Mouse (Mus musculus): Measurements from ENCODE around the gene Atic. TPM values are rescaled to one million over a fixed set of nuclear protein-coding genes. Genes with fewer than 3 reads are reported as not detected.

The Atic gene
- polyA plus RNA-seq, 1 experiment from 2014 or later, result 29.4 TPM

DNA sequence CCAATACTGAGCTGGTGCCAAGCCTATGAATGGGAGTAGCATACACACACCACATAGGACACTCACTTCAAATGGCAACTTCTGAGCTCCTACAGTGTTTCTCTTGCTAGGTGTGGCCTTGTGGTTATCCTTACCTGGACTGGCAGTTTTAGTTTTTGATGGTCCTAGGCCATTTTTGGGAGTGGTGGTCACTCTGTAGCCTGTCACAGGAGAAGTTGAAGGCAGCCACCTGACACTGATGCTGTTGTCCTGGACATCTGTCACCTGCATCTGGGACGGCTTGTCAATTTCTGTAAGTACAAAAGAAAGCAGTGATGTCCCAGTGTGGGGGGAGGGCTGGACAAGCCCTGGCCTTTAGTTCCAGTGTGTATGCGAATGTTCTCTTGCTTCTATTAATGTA lies 48.8 kb downstream of the Atic start:
- H3K9me3 ChIP-seq, result no peaks in the 10 kb centered on the region
- H3K27ac ChIP-seq, result no peak overlapping the region
- no peaks in the 10 kb centered on the region for H3K4me1 ChIP-seq
- no peak overlapping the region for H3K4me3 ChIP-seq
- 88% methylated on average over 2 of the region's 2 CpGs for WGBS
- no peak overlapping the region for H3K9ac ChIP-seq
- H3K4me2 ChIP-seq, result no peak overlapping the region
- no peaks in the 10 kb centered on the region for H3K27me3 ChIP-seq (replicated peaks)
- no peak for ATAC-seq (replicated peaks)
- no peaks in the 10 kb centered on the region for H3K36me3 ChIP-seq (replicated peaks)

DNA sequence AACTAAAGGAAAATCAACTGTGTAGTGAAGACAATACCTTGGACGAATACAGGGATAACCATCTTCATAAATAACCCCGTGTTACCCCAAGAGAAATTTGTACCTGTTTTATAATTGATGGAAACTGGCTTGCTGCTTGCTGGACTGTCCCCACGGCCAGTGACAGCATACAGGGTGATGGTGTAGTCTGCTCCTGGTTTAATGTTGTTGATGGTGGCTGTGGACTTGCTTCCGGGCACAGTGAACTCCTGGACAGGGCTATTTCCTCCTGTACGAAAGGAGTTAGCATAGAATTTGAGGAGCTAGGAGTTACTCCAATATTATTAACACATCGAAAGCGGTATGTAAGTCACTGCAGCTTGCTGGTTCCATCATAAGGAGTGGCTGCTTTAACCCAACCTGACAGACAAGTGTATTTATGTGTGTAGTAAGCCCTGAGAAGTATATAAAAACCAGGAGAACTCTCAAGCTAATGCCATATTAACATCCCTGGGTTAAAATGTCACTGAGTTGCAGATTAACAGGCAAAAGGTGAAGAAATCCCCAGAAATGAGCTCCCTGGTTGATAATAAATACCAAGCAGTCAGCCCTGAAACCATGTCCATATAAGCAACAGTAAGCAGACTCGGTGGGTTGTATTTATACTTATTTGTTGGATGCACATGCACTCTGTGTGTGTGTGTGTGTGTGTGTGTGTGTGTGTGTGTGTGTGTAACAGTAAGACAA lies 49.8 kb downstream of the Atic start:
- no peaks in the 10 kb centered on the region for H3K4me1 ChIP-seq
- H3K36me3 ChIP-seq (replicated peaks), result no peaks in the 10 kb centered on the region
- no peak overlapping the region for H3K27ac ChIP-seq
- H3K4me2 ChIP-seq, result no peak overlapping the region
- ATAC-seq (replicated peaks), result no peak
- 93% methylated on average over 8 of the region's 8 CpGs for WGBS
- H3K27me3 ChIP-seq (replicated peaks), result no peaks in the 10 kb centered on the region; the same call in 1 of the 2 replicates
- H3K4me3 ChIP-seq, result no peak overlapping the region
- no peaks in the 10 kb centered on the region for H3K9me3 ChIP-seq
- H3K9ac ChIP-seq, result no peak overlapping the region

DNA sequence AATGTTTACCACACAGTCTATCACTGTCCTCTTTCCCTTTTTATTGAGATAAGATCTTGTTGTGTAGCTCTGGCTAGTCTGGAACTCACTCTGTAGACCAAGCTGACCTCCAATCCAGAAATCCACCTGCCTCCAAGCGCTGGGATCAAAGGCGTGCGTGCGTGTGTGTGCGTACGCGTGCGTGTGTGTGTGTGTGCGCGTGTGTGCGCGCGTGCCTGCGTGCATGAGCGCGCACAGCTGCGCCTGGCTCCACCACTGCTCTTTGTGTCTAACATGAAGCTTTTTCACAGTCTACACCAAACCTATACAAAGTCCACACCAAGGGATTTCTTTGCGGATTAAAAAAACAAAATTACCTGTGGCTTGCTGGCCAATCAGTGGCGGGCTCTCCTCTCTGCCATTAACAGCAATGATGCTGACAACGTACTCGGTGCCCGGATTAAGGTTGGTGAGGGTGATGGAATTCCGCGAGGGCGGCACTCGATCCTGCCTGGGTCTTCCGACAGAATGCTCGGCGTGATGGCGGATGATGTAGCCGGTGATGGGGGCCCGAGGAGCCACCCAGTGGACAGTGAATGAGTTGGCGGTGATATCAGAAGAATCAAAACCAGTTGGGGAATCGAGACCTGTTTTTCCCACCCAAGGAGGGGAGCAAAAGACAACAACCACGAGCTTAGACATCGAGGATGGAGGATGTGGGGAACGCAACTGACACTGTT lies 52.3 kb downstream of the Atic start:
- H3K27me3 ChIP-seq (replicated peaks), result no peaks in the 10 kb centered on the region; the same call in 1 of the 2 replicates
- no peaks in the 10 kb centered on the region for H3K9me3 ChIP-seq
- no peak overlapping the region for H3K4me2 ChIP-seq
- H3K36me3 ChIP-seq (replicated peaks), result no peaks in the 10 kb centered on the region
- WGBS, result 97% methylated on average over 37 of the region's 37 CpGs
- no peak for ATAC-seq (replicated peaks)
- peaks cover 4% of the 10 kb centered on the region; the same call in 1 of the 2 replicates for H3K4me1 ChIP-seq
- no peak overlapping the region for H3K4me3 ChIP-seq
- H3K27ac ChIP-seq, result no peak overlapping the region
- no peak overlapping the region for H3K9ac ChIP-seq

DNA sequence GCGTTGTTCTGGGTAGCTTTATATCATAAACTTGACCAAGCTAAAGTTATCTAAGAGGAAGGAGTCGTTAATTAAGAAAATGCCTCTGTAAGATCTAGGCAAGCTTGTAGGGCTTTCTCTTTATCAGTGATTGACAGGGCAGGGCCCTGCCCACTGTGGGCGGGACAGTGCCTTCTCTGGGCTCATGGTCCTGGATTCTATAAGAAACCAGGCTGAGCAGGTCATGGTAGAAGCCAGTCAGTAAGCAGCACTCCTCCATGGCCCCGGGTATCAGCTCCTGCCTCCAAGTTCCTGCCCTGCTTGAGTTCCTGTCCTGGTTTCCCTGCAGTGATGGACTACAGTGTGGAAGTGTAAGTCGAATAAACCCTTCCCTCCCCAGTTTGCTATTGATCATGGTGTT lies 53.0 kb downstream of the Atic start:
- WGBS, result 93% methylated on average over 5 of the region's 5 CpGs
- Histone ChIP-seq H3K9ac (no peak overlapping the region), H3K4me3 (no peak overlapping the region), H3K36me3 (replicated peaks) (no peaks in the 10 kb centered on the region), H3K27ac (no peak overlapping the region), H3K9me3 (no peaks in the 10 kb centered on the region), H3K27me3 (replicated peaks) (no peaks in the 10 kb centered on the region; the same call in 1 of the 2 replicates), H3K4me1 (peaks cover 11% of the 10 kb centered on the region), H3K4me2 (no peak overlapping the region)
- no peak for ATAC-seq (replicated peaks)

DNA sequence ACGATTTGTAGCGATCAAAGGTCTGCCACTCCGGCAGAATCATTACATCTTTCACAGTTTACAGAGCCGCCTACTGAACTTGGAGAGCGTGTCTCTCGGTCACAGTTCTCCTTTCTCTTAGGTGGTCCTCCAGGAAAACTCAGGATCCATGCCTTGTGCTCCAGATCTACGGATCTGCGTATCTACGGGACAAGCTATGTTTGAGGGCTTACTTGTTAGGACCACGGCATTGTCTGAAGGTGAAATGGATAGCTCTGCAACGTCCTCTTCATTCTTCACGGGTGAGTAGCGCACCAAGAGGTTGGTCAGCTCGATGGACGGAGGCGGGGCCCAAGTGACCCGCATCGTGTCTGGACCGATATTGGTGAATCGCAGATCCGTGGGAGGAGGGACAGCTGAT lies 55.3 kb downstream of the Atic start:
- Histone ChIP-seq H3K9ac (no peak overlapping the region), H3K27me3 (replicated peaks) (no peaks in the 10 kb centered on the region; the same call in 1 of the 2 replicates), H3K36me3 (replicated peaks) (no peaks in the 10 kb centered on the region), H3K4me3 (no peak overlapping the region), H3K4me1 (peaks cover 17% of the 10 kb centered on the region), H3K27ac (no peak overlapping the region), H3K9me3 (no peaks in the 10 kb centered on the region), H3K4me2 (no peak overlapping the region)
- 97% methylated on average over 21 of the region's 21 CpGs for WGBS
- ATAC-seq (replicated peaks), result no peak

DNA sequence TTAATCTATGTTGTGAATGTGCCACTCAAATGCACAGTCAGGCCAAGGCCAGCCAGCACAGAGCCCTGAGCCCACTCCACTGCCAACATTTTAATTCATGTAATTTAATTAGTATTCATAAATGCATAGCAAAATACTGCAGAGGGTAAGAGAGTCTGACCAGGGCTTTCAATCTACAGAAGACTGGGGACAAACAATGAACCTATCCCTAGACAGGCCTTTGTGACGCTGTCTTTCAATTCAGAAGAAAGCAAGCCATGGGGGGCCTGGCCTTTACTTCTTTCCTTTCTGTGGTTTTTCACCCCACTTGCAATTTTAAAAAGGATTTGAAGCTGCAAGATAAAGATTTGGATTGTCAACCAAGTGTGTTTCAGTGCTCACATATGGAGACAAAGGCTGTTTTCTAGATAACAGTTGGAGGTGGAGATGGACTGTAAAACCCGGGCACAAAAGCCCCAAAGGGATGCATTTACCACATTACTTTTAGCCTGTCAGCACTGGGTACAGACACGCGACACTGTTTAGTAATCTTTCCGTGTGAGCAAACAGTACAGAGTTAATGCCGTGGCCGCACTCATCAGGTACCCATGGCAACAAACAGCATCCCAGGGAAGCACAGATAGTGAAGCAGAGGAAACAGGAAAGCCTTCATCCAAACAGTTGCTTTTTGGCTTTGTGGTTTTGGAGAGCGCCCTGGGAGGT lies 57.7 kb downstream of the Atic start:
- H3K9me3 ChIP-seq, result no peaks in the 10 kb centered on the region
- H3K36me3 ChIP-seq (replicated peaks), result no peaks in the 10 kb centered on the region
- no peak overlapping the region for H3K4me3 ChIP-seq
- H3K4me1 ChIP-seq, result peaks cover 17% of the 10 kb centered on the region
- 16% methylated on average over 8 of the region's 8 CpGs for WGBS
- H3K9ac ChIP-seq, result no peak overlapping the region
- peak overlapping the region; percentile 68 for H3K27ac ChIP-seq
- H3K27me3 ChIP-seq (replicated peaks), result no peaks in the 10 kb centered on the region; the same call in 1 of the 2 replicates
- H3K4me2 ChIP-seq, result peak overlapping the region; percentile 17
- peak; percentile 96 for ATAC-seq (replicated peaks)

DNA sequence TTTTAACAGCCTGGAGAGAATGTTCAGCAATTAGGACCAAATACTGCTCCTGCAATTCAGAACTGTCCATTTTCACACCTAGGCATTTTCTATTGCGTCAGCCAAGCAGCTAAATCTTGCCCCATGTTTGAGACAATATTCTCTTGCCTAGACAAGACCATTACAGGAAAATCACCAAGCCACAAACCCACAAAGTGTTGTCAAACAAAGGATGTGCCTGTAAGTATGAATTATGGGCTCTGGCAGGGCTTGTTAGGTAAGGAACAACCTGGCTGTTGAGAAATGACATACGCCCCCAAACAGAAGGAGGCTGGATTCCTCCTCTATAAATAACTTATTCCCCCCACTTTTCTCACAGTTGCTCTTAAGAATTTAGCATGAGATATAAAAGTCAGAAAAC lies 64.6 kb downstream of the Atic start:
- H3K9ac ChIP-seq, result no peak overlapping the region
- H3K4me2 ChIP-seq, result no peak overlapping the region
- H3K4me3 ChIP-seq, result no peak overlapping the region
- no peaks in the 10 kb centered on the region for H3K4me1 ChIP-seq
- H3K36me3 ChIP-seq (replicated peaks), result no peaks in the 10 kb centered on the region
- H3K27me3 ChIP-seq (replicated peaks), result 0 out of 2 replicates have a peak, but pooled peaks cover 6% of the 10 kb centered on the region
- no peak for ATAC-seq (replicated peaks)
- 98% methylated on average over 2 of the region's 2 CpGs for WGBS
- H3K27ac ChIP-seq, result no peak overlapping the region
- H3K9me3 ChIP-seq, result no peaks in the 10 kb centered on the region

DNA sequence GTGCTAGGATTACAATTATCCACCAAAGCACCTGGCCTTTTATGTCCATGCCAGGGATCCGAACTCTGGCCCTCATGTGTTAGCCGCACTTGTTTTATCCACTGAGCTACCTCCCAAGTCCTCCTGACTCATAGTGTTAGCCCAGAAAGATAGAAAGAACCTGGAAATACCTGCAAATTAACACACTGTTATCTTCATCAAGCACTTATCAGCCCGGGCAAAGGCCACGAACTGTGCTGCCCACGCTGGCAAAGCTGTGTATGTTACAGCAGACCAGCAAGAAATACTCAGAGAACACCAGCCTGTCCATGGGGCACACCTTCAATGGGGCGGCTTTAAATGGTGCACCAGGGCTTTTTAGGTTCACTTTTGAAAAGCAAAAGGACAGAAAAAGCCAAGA lies 66.7 kb downstream of the Atic start:
- Histone ChIP-seq H3K9me3 (no peaks in the 10 kb centered on the region), H3K27me3 (replicated peaks) (0 out of 2 replicates have a peak, but pooled peaks cover 6% of the 10 kb centered on the region), H3K4me1 (no peaks in the 10 kb centered on the region), H3K9ac (no peak overlapping the region), H3K4me3 (no peak overlapping the region), H3K4me2 (no peak overlapping the region), H3K27ac (no peak overlapping the region), H3K36me3 (replicated peaks) (no peaks in the 10 kb centered on the region)
- WGBS, result 94% methylated on average over 6 of the region's 6 CpGs
- no peak for ATAC-seq (replicated peaks)

Other genes with a start within 250 kb of the Atic start
- 0.08 and 0.14 TPM in 2 replicates for gene Abca12, start 142.2 kb upstream of the Atic start, polyA plus RNA-seq (2015; fragmentation: Nextera tagmentation; extraction: Ambion mirVana)
- gene Fn1, start 96.0 kb downstream of the Atic start, polyA plus RNA-seq (2015; fragmentation: Nextera tagmentation; extraction: Ambion mirVana), result 38.3 and 41.2 TPM in 2 replicates